Mouse (Mus musculus) limb, embryonic 12.5 days (tissue): ENCODE results near the gene BC025920. TPM values are rescaled to one million over a fixed set of nuclear protein-coding genes. Genes with fewer than 3 reads are reported as not detected.
"Not testable (repeated sequence)": the region's sequence is repeated elsewhere in the genome, so short reads cannot be mapped to it uniquely, and the experiment has no call there.

Source experiments
- ATAC-seq: fragments of 200-750 bp; cut with Nextera tagmentation; 2 replicates; pipeline ENCODE4 v1.8.0; 2017; ENCODE audit warnings: low read depth, moderate TSS enrichment; ENCODE audit not compliant: insufficient number of reproducible peaks, insufficient read depth, low FRiP score, low TSS enrichment
- H3K27ac ChIP-seq: fragments of 300-500 bp; sonication (generic); 2 replicates; pipeline ENCODE4 v1.5.1; 2016; ENCODE audit warnings: mild to moderate bottlenecking, moderate library complexity
- H3K27me3 ChIP-seq: fragments of 300-500 bp; sonication (generic); 2 replicates; pipeline ENCODE4 v1.6.1; 2016; ENCODE audit warnings: mild to moderate bottlenecking, moderate library complexity
- H3K36me3 ChIP-seq: fragments of 300-500 bp; sonication (generic); 2 replicates; pipeline ENCODE4 v1.6.1; 2016; ENCODE audit warnings: mild to moderate bottlenecking, moderate library complexity
- H3K4me1 ChIP-seq: fragments of 300-500 bp; sonication (generic); replicated peaks from 2 replicates; pipeline ENCODE4 v1.6.1; 2016
- H3K4me2 ChIP-seq: fragments of 300-500 bp; sonication (generic); 2 replicates; pipeline ENCODE4 v1.6.1; 2016; ENCODE audit warnings: mild to moderate bottlenecking, moderate library complexity
- H3K4me3 ChIP-seq: fragments of 300-500 bp; sonication (generic); replicated peaks from 2 replicates; pipeline ENCODE4 v1.5.1; 2016; ENCODE audit warnings: mild to moderate bottlenecking
- H3K9ac ChIP-seq: fragments of 300-500 bp; sonication (generic); replicated peaks from 2 replicates; pipeline ENCODE4 v1.6.1; 2016; ENCODE audit warnings: mild to moderate bottlenecking, moderate library complexity
- H3K9me3 ChIP-seq: fragments of 300-500 bp; sonication (generic); 2 replicates; pipeline ENCODE4 v1.6.1; 2016; ENCODE audit warnings: mild to moderate bottlenecking, moderate library complexity
- WGBS: fragments of 180-500 bp; shearing (Covaris S2); methylation state at CpG from one replicate; pipeline ENCODE4 v1.1.7; 2016; 5-methylcytosine and 5-hydroxymethylcytosine counted together
- polyA plus RNA-seq: library from polyadenylated mRNA; unstranded; fragments of >200 nt; fragmentation: Nextera tagmentation; extraction: Ambion mirVana; gene quantifications from 2 replicates; pipeline ENCODE4 v1.2.1, GENCODE M21; 2016

The BC025920 gene
- polyA plus RNA-seq, 1 experiment from 2014 or later, result 2.0 TPM

DNA sequence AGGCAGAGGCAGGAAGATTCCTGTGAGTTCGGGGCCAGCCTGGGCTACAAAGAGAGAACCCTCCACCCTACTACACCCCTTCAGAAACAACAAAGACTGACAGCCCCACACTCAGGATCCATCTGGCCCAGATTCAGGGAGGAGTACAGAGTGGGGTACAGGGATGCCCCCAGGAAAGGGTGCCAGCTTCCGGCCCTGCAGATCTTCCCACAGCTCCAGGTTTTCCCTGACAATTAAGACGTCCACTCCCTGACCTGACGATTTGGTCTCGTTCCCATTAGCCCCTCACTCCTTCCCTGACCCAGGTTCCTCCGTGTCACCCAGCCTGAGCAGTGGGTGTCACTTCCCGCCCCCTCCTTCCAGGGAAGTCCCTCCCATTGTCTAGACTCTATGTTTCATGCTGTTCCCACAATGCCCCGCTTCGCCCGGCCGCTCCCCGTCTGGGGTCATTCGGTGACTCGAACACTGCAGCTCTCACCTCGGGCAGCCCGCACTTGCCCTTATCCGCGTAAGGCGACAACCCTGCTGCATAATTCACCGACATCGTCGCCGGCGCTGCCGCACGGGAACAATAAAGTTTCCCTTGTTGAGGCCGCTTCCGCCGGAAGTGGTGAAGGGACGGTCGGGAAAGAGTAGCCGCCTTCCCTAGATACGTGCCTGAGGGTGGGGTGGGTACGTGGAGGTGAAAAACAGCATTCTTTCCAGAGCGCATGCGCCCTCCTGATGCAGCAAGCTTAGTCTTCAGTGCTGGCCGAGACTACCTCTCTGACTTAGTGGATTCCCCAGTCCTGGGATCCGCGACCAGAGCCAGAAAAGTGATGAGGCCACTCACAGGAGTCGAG is 21.1 kb downstream of the BC025920 start, which contains the start of gene Sirt6:
Gene Sirt6, minus strand, starts transcription at position 804 of the 842 bp plus-strand sequence.
- ATAC-seq, result peak; percentile 88
- Histone ChIP-seq H3K4me1 (peaks cover 18% of the 10 kb centered on the region), H3K27me3 (no peaks in the 10 kb centered on the region), H3K4me3 (peak within 1 kb of the TSS; percentile 74), H3K9ac (peak within 1 kb of the TSS; percentile 72), H3K27ac (peak within 1 kb of the TSS; percentile 92), H3K9me3 (no peaks in the 10 kb centered on the region), H3K4me2 (peak within 1 kb of the TSS; percentile 88), H3K36me3 (peaks cover 39% of the 10 kb centered on the region)
- 6% methylated on average over 40 of the region's 40 CpGs for WGBS

DNA sequence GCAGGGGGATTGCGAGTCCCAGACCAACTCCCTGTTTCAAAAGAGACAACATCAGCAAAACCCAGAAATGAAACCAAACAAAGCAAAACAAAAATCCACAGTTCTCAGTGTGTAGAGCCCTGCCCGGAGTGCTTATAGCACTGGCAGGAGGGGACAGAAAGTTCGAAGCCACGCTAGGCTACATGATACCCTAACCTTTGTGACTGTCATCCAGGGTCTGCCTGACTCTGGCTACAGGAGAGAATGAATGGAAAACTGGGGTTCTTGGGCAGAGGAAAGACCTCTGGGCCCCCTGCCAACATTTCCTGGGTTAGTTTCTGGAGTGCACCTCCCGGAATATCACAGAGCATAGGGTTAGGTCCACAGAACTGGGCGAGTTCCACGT is 21.8 kb downstream of the BC025920 start:
- peak overlapping the region; percentile 74 for H3K4me3 ChIP-seq
- peak overlapping the region; percentile 72 for H3K9ac ChIP-seq
- H3K4me1 ChIP-seq, result peaks cover 20% of the 10 kb centered on the region
- peak overlapping the region; percentile 92 for H3K27ac ChIP-seq
- whole genome bisulfite sequencing, result 54% methylated on average over 7 of the region's 7 CpGs
- 0 out of 2 replicates have a peak, but pooled peaks have one; percentile 7 for ATAC-seq
- no peaks in the 10 kb centered on the region for H3K27me3 ChIP-seq
- peak overlapping the region; percentile 88 for H3K4me2 ChIP-seq
- no peaks in the 10 kb centered on the region for H3K9me3 ChIP-seq
- H3K36me3 ChIP-seq, result peaks cover 33% of the 10 kb centered on the region

DNA sequence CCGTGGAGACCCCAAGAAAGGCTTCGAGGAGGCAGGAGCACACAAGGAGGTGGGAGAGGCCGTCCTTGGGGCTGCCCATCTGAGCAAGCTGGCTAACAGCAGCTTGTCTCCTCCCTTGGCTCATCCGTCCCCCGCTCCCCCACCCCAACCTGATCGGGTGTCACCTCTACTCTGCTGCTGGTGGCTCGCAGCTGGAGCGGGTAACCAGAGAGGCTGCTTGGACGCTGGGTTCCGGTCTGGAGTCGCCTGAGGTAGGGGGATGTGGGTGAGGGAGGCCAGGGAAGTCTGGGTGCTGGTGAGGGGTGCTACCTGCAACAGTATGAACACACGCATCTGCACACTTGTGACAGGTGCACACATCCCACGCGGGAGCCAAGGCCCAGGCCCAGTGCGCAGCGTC is 22.3 kb downstream of the BC025920 start, which contains the start of gene Ankrd24:
Gene Ankrd24, plus strand, starts transcription at position 151 of the 400 bp plus-strand sequence.
- peak within 1 kb of the TSS; percentile 88 for H3K4me2 ChIP-seq
- H3K27ac ChIP-seq, result peak within 1 kb of the TSS; percentile 92
- H3K27me3 ChIP-seq, result no peaks in the 10 kb centered on the region
- H3K4me1 ChIP-seq, result peaks cover 23% of the 10 kb centered on the region
- 73% methylated on average over 16 of the region's 16 CpGs for WGBS
- ATAC-seq, result no peak
- peak within 1 kb of the TSS; percentile 72 for H3K9ac ChIP-seq
- peaks cover 31% of the 10 kb centered on the region for H3K36me3 ChIP-seq
- no peaks in the 10 kb centered on the region for H3K9me3 ChIP-seq
- H3K4me3 ChIP-seq, result peak within 1 kb of the TSS; percentile 74

DNA sequence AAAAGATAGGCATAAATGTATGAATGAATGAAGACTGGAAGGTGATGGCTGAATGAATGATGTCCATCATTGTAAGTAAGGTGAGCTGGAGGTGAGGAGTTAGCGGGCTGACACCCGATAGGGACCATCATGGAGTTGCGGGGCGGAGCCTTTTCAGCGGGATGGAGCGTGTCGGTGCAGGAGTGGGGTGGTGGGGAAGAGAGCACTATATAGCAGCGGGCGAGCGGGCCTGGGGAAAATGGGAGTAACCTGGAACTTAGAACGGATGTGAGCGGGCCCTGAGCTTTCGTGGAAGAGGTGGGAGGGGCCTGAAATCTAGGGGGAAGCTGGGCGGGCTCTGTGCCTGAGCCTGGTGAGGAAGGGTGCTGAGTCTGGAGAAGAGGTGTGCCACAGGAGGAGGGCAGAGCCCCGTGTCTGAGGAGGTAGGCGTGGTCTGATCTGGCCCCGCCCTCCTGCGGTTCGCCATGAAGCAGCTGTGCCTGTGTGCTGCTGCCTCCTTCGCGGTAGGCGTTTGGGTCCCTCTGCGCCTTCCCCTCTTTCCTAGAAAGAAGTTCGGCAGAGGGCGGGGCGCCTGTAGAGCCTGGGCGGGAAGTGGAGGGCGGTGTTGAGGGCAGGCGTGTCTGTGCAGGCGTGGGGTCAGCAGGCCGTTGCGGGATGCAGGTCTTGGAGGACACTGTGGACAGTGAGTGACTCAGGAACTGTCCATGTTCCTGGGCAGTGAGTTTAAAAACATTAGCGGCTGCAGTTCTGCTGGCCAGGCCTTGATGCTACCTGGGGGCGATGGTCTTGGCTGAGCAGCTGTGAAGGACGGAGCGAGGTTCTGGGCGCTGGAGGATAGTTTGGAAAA is 27.4 kb downstream of the BC025920 start:
- no peaks in the 10 kb centered on the region for H3K9me3 ChIP-seq
- no peaks in the 10 kb centered on the region for H3K27me3 ChIP-seq
- H3K36me3 ChIP-seq, result no peaks in the 10 kb centered on the region
- H3K4me3 ChIP-seq, result peak overlapping the region; percentile 47
- H3K4me1 ChIP-seq, result peaks cover 9% of the 10 kb centered on the region; the same call in 1 of the 2 replicates
- WGBS, result 3% methylated on average over 37 of the region's 37 CpGs
- ATAC-seq, result peak; percentile 92
- H3K9ac ChIP-seq, result peak overlapping the region; percentile 56
- H3K27ac ChIP-seq, result peak overlapping the region; percentile 87
- peak overlapping the region; percentile 75 for H3K4me2 ChIP-seq

DNA sequence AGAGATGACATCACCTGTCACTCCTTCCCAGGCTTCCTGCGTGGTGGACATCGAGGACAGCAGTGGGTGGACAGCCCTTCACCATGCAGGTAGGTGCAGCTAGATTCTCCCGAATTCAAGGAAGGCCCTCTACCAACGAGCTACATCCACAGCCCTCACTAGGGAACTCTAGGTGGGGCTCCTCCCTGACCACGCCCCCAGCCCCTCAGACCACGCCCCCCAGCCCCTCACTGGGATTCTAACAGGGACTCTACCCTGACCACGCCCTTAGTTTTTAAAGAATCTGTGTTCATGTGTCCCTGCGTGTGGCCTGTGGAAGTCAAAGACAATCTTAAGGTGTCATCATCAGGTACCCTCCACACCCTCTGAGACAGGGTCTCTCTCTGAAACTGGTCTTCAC is 30.3 kb downstream of the BC025920 start:
- Histone ChIP-seq H3K36me3 (no peaks in the 10 kb centered on the region), H3K27ac (no peak overlapping the region), H3K4me2 (no peak overlapping the region; the same call in 1 of the 2 replicates), H3K9ac (no peak overlapping the region), H3K27me3 (no peaks in the 10 kb centered on the region), H3K9me3 (no peaks in the 10 kb centered on the region), H3K4me3 (no peak overlapping the region), H3K4me1 (peaks cover 11% of the 10 kb centered on the region; the same call in 1 of the 2 replicates)
- WGBS, result 17% methylated on average over 8 of the region's 8 CpGs
- no peak for ATAC-seq

DNA sequence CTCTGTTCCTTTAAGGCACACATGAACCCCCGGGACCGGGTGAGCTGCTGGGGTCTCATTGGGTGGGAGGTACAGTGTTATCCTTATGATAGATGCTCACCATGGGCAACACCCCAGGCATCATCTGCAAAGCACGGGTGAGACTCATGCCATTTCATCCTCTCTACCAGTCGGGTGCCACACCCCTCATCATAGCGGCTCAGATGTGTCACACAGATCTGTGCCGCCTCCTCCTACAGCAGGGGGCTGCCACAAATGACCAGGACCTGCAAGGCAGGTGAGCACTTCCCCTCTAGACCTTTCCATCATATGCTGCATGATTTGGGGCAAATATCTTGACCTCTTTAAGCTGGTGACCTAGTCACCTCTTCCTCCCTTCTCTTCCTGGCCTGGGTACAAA is 32.0 kb downstream of the BC025920 start:
- H3K4me3 ChIP-seq, result no peak overlapping the region

DNA sequence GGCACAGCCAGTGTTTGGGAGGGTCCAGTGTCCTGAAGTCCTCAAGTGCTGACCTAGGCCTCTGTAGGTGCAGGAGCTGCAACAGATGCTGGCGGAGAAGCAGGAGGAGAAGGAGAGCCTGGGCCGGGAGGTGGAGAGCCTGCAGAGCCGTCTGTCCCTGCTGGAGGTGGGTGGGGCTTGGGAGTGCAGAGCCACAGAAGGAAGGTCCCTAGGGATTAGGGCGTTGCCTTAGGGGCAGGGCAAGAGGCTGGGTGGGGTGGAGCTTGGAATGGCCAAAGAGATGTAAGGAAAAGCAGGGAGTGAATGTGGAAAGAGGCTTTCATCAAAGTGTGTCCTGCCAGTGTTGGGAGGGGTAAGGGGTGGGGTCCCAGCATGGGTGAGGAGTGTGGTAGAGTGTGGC is 34.8 kb downstream of the BC025920 start:
- not testable (repeated sequence) for H3K4me3 ChIP-seq, ATAC-seq, H3K4me2 ChIP-seq, H3K27me3 ChIP-seq, H3K9ac ChIP-seq, H3K9me3 ChIP-seq, H3K27ac ChIP-seq, H3K36me3 ChIP-seq
- peaks cover 20% of the 10 kb centered on the region for H3K4me1 ChIP-seq
- 37% methylated on average over 4 of the region's 4 CpGs for WGBS

More for the DNA sequence above, 32.0 kb downstream of the BC025920 start:
- peaks cover 19% of the 10 kb centered on the region for H3K4me1 ChIP-seq
- 63% methylated on average over 6 of the region's 6 CpGs for WGBS
- no peaks in the 10 kb centered on the region for H3K27me3 ChIP-seq
- H3K4me2 ChIP-seq, result no peak overlapping the region
- H3K9ac ChIP-seq, result no peak overlapping the region
- H3K36me3 ChIP-seq, result no peaks in the 10 kb centered on the region
- no peaks in the 10 kb centered on the region for H3K9me3 ChIP-seq
- H3K27ac ChIP-seq, result no peak overlapping the region
- ATAC-seq, result no peak

DNA sequence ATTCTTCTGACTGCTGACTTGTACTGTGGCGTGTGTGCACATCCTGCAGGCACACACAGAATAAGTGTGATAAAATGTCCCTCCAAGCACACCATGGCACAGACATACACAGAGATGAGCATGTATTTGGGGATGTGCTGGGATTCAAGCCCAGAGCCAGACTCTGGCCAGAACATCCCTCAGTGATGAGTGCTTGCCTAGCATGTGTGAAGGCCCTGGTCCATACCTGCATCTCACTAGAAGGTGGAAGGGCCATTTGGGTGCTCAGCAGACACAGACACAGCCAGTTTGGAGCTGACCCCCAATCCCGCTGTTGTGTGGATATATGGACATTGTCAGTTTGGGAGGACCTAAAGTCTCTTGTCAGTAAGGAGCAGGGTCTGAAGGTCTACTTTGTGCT is 35.5 kb downstream of the BC025920 start:
- Histone ChIP-seq H3K27ac (no peak overlapping the region), H3K27me3 (no peaks in the 10 kb centered on the region), H3K9me3 (no peaks in the 10 kb centered on the region), H3K36me3 (no peaks in the 10 kb centered on the region), H3K9ac (no peak overlapping the region), H3K4me3 (no peak overlapping the region), H3K4me2 (peak overlapping the region; percentile 85; the same call in 1 of the 2 replicates), H3K4me1 (peaks cover 20% of the 10 kb centered on the region)
- 90% methylated on average over 2 of the region's 2 CpGs for WGBS
- ATAC-seq, result no peak

DNA sequence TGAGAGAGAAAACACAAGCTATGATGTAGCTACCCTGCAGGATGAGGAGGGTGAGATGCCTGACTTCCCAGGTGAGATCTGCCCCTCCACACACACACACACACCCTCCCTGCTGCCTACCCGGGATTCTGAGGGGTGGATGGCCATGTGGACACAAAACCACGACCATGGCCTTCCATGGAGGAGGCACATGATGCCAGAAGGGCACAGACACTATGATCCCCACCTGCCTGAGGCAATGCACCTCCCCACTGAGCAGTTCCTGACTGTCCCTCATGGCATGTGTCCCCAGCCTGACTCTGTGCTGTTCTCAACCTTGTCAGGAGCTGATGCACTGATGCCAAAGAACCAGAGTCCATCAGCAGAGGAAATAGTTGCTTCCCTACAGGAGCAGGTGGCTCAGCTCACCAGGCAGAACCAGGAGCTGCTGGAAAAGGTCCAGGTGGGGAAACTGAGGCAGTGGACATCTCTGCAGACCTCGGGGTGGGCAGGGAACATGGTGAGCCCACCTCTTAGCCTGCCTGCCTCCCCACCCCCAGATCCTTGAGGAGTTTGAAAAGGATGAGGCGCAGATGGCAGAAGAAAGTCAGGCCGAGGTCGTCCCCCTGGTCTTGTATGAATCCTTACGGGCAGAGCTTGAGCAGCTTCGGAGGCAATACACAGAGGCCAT is 36.0 kb downstream of the BC025920 start:
- Histone ChIP-seq H3K4me1 (peaks cover 20% of the 10 kb centered on the region), H3K36me3 (no peaks in the 10 kb centered on the region), H3K4me2 (peak overlapping the region; percentile 85), H3K27ac (peak overlapping the region; percentile 25; the same call in 1 of the 2 replicates), H3K4me3 (peak overlapping the region; percentile 70), H3K9me3 (no peaks in the 10 kb centered on the region), H3K27me3 (no peaks in the 10 kb centered on the region), H3K9ac (peak overlapping the region; percentile 93)
- no peak for ATAC-seq
- 81% methylated on average over 8 of the region's 8 CpGs for WGBS

DNA sequence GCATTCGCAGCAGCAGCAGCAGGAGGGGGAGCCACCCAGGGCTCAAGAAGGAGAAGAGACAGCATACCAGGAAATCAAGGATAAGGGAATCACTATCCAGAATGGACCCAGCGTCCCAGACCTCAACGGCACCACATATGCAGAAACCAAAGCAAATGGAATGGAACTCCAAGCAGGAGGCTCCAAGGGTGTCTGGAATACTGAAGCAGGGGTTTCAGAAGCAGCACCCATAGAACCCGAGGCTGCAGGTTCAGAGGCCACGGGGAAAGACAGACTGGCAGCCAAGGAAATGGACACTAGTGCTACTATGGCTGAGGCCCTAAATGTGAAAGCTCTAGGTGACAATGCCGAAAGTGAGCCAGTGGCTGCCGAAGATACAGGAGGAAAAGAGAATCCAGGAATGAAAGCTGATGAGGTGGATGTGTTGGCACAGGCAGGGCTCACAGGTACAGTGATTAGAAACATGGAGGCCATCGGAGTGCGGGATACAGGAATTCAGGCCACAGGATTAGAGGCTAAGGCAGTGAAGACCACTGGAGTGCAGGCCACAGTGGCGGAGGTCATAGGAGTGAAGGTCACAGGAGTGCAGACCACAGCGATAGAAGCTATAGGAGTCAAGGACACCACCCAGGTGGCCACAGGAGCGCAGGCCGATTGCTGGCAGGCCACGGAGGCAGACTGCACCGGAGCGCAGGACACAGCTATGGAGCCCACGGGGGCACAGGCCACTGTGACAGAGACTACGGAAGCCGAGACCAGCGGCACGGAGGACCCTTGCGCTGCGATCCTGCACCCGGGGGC is 36.8 kb downstream of the BC025920 start:
- H3K4me2 ChIP-seq, result peak overlapping the region; percentile 85
- peak overlapping the region; percentile 93 for H3K9ac ChIP-seq
- H3K4me3 ChIP-seq, result peak overlapping the region; percentile 70
- H3K36me3 ChIP-seq, result no peaks in the 10 kb centered on the region
- WGBS, result 20% methylated on average over 24 of the region's 24 CpGs
- H3K9me3 ChIP-seq, result no peaks in the 10 kb centered on the region
- H3K27me3 ChIP-seq, result no peaks in the 10 kb centered on the region
- no peak; the same call in 1 of the 2 replicates for ATAC-seq
- H3K27ac ChIP-seq, result peak overlapping the region; percentile 98
- H3K4me1 ChIP-seq, result peaks cover 20% of the 10 kb centered on the region
